Mouse (Mus musculus) kidney, adult 18-20 months (tissue): ENCODE results near the gene Sfn.

Source experiments
- DNase-seq: peaks from one replicate; pipeline ENCODE4 v3.0.0; 2021

The Sfn gene

DNA sequence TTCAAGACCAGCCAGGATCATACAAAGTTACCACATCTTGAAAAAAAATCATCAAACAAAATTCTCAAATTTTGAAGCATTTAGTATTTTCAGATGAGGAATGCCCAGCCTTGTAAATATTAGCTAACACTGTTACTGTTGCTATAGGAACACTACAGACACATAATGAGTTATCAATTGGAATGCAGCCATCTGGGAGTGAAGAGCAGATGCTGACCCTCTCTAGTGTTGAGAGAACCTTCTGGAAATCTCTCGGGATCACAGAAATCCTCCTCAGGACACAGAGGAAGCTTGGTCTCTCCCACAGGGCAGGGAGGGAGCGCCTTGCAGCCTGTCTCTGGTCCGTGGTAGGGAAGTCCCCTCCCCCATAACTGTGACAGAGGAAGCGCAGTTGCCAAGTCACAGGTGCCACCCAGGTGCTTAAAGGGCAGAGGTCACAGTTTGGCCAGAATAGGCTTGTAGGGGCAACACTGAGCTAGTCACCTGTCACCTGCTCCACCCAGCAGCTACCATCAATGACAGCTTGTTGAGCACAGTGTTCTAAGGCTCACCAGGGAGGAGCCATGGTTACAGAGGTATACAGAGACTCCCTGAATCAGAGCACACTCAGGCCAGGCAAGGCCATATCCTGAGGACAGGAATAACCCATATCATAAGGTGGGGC, 17.6 kb upstream of the Sfn start:
- DNase-seq = no peak

GRCm38 (mm10) chr4:133617936-133618335, 16.0 kb upstream of the Sfn start:
- DNase-seq = no peak

GRCm38 (mm10) chr4:133615416-133615815, 13.4 kb upstream of the Sfn start:
- no peak for DNase-seq

- DNase-seq = no peak
Observed at GRCm38 (mm10) chr4:133614274-133614761, 12.3 kb upstream of the Sfn start.

DNA sequence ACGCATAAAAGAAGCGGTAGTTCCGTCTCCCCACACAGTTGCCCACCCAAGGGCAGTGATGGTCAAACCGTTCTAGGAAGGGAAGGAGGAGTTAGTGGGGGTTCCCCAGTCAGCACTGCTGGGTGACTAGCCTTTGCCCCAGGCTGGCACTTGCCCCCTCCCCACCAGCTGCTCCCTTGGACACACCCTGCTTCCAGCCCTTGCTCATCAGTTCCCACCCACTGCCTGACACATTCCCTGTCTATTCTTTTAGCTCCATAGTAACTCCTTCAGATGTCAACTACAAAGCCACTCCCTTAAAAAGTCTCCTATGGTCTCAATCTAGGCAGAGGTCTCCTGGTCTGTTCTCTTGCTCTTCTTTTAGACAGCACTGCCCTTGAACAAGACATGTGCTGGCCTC, 11.9 kb upstream of the Sfn start:
- no peak for DNase-seq

- DNase-seq = no peak
Observed at GRCm38 (mm10) chr4:133613026-133613425, 11.1 kb upstream of the Sfn start.

DNA sequence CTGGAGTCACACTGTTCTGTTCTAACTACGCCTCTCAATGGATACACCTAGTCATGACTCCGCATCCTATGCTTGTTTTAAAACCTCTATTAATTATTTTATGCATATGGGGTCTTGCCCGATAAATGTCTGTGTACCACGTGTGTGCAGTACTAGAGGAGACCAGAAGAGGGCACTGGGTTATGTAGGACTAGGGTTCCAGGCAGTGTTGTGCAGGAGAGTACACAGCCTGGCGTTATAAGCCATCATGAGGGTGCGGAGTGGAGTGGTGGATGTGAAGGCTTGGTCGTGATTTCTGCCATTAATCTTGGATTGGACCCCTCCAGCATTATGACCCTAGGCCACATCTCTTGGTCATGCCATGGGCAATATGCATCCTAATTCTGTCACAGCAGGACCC, 10.4 kb upstream of the Sfn start:
- no peak for DNase-seq

GRCm38 (mm10) chr4:133611815-133612214, 9.8 kb upstream of the Sfn start:
- no peak for DNase-seq

- peak; percentile 84 for DNase-seq
Observed at GRCm38 (mm10) chr4:133609719-133610118, 7.8 kb upstream of the Sfn start.

GRCm38 (mm10) chr4:133607284-133607683, 5.3 kb upstream of the Sfn start:
- DNase-seq = no peak

- no peak for DNase-seq
Observed at GRCm38 (mm10) chr4:133605330-133605729, 3.4 kb upstream of the Sfn start.

GRCm38 (mm10) chr4:133604856-133605255, 2.9 kb upstream of the Sfn start:
- DNase-seq = no peak

DNA sequence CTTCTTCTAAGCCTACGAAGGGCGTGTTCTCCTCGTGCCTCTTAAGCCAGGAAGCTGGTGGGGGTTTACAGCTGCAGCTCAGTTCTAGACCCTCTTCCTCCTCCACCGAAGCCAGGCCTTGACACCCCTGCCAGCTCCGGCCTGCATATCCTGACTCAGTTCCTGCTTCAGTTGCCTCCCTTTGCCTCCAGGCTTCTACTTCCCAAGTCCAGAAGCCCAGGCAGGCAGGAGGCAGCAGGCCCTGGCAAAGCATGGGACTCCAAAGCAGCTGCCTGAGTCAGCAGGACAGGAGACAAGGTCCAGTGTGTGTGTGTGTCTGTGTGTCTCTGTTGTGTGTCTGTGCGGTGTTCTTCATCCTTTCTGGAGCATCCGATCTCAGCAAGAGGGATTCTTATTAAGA, 2.2 kb upstream of the Sfn start:
- DNase-seq = no peak

GRCm38 (mm10) chr4:133603056-133603455, 1.1 kb upstream of the Sfn start:
- DNase-seq = no peak

DNA sequence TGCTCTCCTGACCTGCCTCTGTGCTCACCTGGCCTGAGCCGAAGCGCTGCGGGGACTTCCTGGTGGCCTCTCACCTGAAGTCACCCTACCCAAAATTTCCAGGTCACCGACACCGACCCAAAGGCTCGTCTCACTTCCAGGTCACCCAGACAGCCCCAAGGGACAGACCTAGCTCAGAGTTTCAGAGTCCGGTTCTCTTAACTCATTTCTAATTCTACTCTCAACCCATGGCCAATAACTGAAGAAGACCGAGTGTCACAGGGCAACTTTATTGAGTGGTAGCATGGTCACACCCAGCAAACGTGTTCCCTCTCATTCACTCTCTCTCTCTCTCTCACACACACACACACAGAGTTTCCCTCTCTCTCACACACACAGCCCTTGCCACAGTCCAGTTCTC, 1.7 kb downstream of the Sfn start:
- no peak for DNase-seq

- peak; percentile 95 for DNase-seq
Observed at GRCm38 (mm10) chr4:133599571-133600073, 2.3 kb downstream of the Sfn start.

DNA sequence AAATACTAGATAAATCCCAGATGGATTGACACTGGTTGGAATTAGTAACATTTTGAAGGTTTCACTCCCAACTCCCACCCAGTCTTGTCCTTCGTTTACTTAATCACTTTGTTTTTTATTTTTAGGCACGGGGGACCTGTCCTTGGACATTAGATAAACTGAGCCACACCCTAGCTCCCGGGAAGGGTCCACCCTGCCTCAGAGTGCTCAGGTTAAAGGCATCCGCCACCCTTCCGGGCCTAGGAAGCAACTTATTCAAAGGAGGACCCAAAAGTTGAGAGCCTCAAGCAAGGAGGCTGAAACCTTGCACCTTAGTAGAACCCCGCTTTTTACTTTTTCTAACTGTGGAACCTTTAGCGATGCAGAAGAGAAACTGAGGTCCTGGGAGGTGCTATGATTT, 2.9 kb downstream of the Sfn start:
- DNase-seq = no peak

- peak; percentile 49 for DNase-seq
Observed at GRCm38 (mm10) chr4:133598616-133599015, 3.4 kb downstream of the Sfn start.

- no peak for DNase-seq
Observed at GRCm38 (mm10) chr4:133596084-133596483, 5.9 kb downstream of the Sfn start.

GRCm38 (mm10) chr4:133595538-133595937, 6.4 kb downstream of the Sfn start:
- DNase-seq = no peak

DNA sequence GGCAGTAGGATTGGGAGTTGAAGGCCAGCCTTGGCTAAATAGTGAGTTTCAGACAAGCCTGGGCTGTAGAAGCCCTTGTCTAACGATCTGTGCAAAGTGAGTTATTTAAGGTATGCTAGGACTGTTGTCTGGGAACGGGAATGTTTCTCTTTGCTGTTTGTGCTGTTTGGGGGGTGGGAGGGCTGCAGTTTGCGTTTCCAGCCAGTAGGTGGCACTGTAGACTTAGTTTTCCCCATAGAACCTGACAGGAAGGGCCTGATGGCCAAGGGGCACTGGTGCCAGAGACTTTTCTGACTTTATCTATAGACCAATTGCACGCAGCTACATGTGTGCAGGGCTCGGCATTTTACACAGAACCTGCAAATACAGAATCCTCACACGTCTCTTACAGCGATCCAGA, 9.4 kb downstream of the Sfn start:
- DNase-seq = peak; percentile 84

DNA sequence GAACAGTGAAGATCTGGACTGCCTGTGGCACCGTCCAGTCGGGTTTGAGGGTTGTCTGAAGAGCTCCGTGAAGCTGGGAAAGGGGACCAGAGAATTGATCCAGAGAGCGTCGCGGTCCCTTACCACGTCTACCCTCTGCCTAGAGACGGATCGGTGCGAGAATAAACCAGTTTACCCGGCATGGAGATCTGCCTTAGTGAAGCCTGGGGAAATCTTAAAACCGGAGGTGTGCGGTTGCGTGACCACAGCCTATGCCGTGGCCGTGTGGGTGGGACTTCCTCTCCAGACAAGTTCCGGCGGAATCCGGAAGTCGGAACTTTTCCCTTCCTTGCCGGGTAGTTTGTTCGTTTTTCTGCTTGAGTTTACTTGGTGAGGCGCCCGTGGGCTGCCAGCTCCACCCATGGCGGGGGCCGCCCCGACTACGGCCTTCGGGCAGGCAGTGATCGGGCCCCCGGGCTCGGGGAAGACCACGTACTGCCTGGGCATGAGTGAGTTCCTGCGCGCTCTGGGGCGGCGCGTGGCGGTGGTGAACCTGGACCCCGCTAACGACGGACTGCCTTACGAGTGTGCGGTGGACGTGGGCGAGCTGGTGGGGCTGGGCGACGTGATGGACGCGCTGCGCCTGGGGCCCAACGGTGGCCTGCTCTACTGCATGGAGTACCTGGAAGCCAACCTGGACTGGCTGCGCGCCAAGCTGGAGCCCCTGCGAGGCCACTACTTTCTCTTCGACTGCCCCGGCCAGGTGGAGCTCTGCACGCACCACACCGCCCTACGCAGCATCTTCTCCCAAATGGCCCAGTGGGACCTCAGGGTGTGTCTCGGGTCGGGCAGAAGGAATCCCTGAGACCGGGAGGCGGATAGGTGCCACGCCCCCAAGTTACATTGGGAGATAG, 17.7 kb downstream of the Sfn start, which contains the start of gene Gpn2:
Gene Gpn2 (plus strand): TSS at position 304 of the 893 bp plus-strand sequence.
- DNase-seq = peak; percentile 81

GRCm38 (mm10) chr4:133583690-133584058, 18.3 kb downstream of the Sfn start:
- DNase-seq = no peak

DNA sequence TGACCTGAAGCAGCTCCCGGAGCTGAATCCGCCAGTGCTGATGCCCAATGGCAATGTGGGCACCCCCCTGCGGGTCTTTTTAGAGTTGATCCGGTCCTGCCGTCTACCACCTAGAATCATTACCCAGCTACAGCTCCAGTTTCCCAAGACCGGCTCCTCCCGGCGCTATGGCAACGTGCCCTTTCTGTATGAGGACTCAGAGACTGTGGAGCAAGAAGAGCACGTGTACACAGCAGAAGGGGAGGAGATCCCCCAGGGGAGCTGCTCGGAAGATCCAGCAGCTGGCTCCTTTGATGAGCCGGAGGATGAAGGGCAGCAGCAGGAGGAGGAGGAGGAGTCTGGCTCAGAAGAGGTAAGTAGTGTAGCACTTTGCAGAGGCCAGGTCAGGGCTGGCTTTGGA, 24.0 kb downstream of the Sfn start:
- DNase-seq = no peak
